Mouse (Mus musculus) hindbrain, embryonic 10.5 days (tissue): ENCODE data around the gene Mup10. TPM values are rescaled to one million over a fixed set of nuclear protein-coding genes. Genes with fewer than 3 reads are reported as not detected.
"Not testable (repeated sequence)": the region's sequence is repeated elsewhere in the genome, so short reads cannot be mapped to it uniquely, and the experiment has no call there.

Experiments
- DNase-seq: peaks from one replicate; pipeline ENCODE4 v3.0.0-alpha.2; 2017; ENCODE audit warnings: low spot score
- H3K27ac ChIP-seq: fragments of 300-500 bp; sonication (generic); 2 replicates; pipeline ENCODE4 v1.5.1; 2016; ENCODE audit warnings: mild to moderate bottlenecking, moderate library complexity
- H3K27me3 ChIP-seq: fragments of 300-500 bp; sonication (generic); 2 replicates; pipeline ENCODE4 v1.6.1; 2016; ENCODE audit warnings: mild to moderate bottlenecking; ENCODE audit not compliant: poor library complexity, insufficient read depth, severe bottlenecking
- H3K36me3 ChIP-seq: fragments of 300-500 bp; sonication (generic); 2 replicates; pipeline ENCODE4 v1.6.1; 2016; ENCODE audit warnings: mild to moderate bottlenecking, moderate library complexity
- H3K4me1 ChIP-seq: fragments of 300-500 bp; sonication (generic); replicated peaks from 2 replicates; pipeline ENCODE4 v1.6.1; 2016; ENCODE audit warnings: mild to moderate bottlenecking
- H3K4me3 ChIP-seq: fragments of 300-500 bp; sonication (generic); 2 replicates; pipeline ENCODE4 v1.5.1; 2016; ENCODE audit warnings: mild to moderate bottlenecking, moderate library complexity
- H3K9me3 ChIP-seq: fragments of 300-500 bp; sonication (generic); 2 replicates; pipeline ENCODE4 v1.6.1; 2016; ENCODE audit warnings: mild to moderate bottlenecking, moderate library complexity
- WGBS: fragments of 180-500 bp; shearing (Covaris S2); methylation state at CpG from one replicate; pipeline ENCODE4 v1.1.7; 2016; 5-methylcytosine and 5-hydroxymethylcytosine counted together
- polyA plus RNA-seq: library from polyadenylated mRNA; unstranded; fragments of >200 nt; fragmentation: Nextera tagmentation; extraction: Ambion mirVana; gene quantifications from 2 replicates; pipeline ENCODE4 v1.2.1, GENCODE M21; 2016

The Mup10 gene
- not detected in 2 replicates for polyA plus RNA-seq

- not testable (repeated sequence) for H3K36me3 ChIP-seq, DNase-seq, H3K27ac ChIP-seq, H3K9me3 ChIP-seq, H3K4me1 ChIP-seq, H3K27me3 ChIP-seq, H3K4me3 ChIP-seq
- 80% methylated on average over 2 of the region's 2 CpGs for WGBS
Observed at GRCm38 (mm10) chr4:60582099-60582498, at the start of gene Mup10. Gene Mup10, minus strand, starts transcription at chr4:60582199.

Other genes starting within 250 kb of the Mup10 start
- gene Mup9, start 160.2 kb downstream of the Mup10 start, polyA plus RNA-seq = not detected in 2 replicates
- not detected in 2 replicates for gene Mup1, start 80.2 kb downstream of the Mup10 start, polyA plus RNA-seq
- not detected in 2 replicates for gene Mup11, start 80.2 kb upstream of the Mup10 start, polyA plus RNA-seq
- not detected in 2 replicates for gene Mup12, start 159.1 kb upstream of the Mup10 start, polyA plus RNA-seq
- gene Mup22, start 239.3 kb upstream of the Mup10 start, polyA plus RNA-seq = not detected in 2 replicates